Mouse (Mus musculus) limb, embryonic 10.5 days (tissue): ENCODE data around the gene Hes1. TPM values are rescaled to one million over a fixed set of nuclear protein-coding genes. Genes with fewer than 3 reads are reported as not detected.
"Not testable (repeated sequence)": the region's sequence is repeated elsewhere in the genome, so short reads cannot be mapped to it uniquely, and the experiment has no call there.

ENCODE experiments used
- DNase-seq: peaks from one replicate; pipeline ENCODE4 v3.0.0-alpha.2; 2017; ENCODE audit warnings: low spot score
- H3K27ac ChIP-seq: fragments of 300-500 bp; sonication (generic); 2 replicates; pipeline ENCODE4 v1.5.1; 2016; ENCODE audit warnings: mild to moderate bottlenecking
- H3K27me3 ChIP-seq: fragments of 300-500 bp; sonication (generic); 2 replicates; pipeline ENCODE4 v1.6.1; 2016; ENCODE audit warnings: low read depth, mild to moderate bottlenecking; ENCODE audit not compliant: poor library complexity, severe bottlenecking
- H3K36me3 ChIP-seq: fragments of 300-500 bp; sonication (generic); 2 replicates; pipeline ENCODE4 v1.6.1; 2016; ENCODE audit warnings: mild to moderate bottlenecking, moderate library complexity
- H3K4me1 ChIP-seq: fragments of 300-500 bp; sonication (generic); 2 replicates; pipeline ENCODE4 v1.6.1; 2016
- H3K4me3 ChIP-seq: fragments of 300-500 bp; sonication (generic); 2 replicates; pipeline ENCODE4 v1.5.1; 2016; ENCODE audit warnings: mild to moderate bottlenecking, moderate library complexity
- H3K9me3 ChIP-seq: fragments of 300-500 bp; sonication (generic); replicated peaks from 2 replicates; pipeline ENCODE4 v1.6.1; 2016; ENCODE audit warnings: mild to moderate bottlenecking
- WGBS: fragments of 180-500 bp; shearing (Covaris S2); methylation state at CpG from one replicate; pipeline ENCODE4 v1.1.7; 2016; 5-methylcytosine and 5-hydroxymethylcytosine counted together
- polyA plus RNA-seq: library from polyadenylated mRNA; unstranded; fragments of >200 nt; fragmentation: Nextera tagmentation; extraction: Ambion mirVana; gene quantifications from 2 replicates; pipeline ENCODE4 v1.2.1, GENCODE M21; 2016

Hes1 gene
- polyA plus RNA-seq, 1 experiment from 2014 or later: 45.5 TPM

- 75% methylated on average over 3 of the region's 3 CpGs for WGBS
- H3K9me3 ChIP-seq: no peaks in the 10 kb centered on the region
- H3K4me1 ChIP-seq: peaks cover 19% of the 10 kb centered on the region
- H3K36me3 ChIP-seq: no peaks in the 10 kb centered on the region
- no peak for DNase-seq
- H3K27ac ChIP-seq: 0 out of 2 replicates have a peak overlapping the region, but pooled peaks have one; percentile 16
- H3K27me3 ChIP-seq: peaks cover 19% of the 10 kb centered on the region; the same call in 1 of the 2 replicates
- H3K4me3 ChIP-seq: no peak overlapping the region
Observed at GRCm38 (mm10) chr16:30096050-30096449, 31.9 kb downstream of the Hes1 start.

DNA sequence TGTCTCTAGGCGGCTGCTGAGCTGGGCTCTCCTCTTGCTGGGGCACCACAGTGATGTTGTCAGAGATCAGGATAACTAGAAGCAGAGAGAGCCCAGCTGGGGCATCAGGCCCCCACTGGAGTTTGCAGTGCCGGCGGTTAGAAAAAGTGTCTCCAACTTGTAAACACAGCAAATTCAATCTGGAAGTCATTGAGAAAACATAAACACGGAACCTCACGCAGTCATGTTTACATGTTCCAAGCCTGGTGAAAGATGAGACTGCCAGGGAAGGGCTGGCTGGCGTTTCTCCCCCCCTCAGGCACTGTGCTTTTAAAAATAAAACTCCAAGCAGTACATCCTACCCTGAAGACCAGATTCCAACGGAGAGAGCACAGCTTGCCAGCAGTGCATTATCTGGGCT is 32.3 kb downstream of the Hes1 start:
- Histone ChIP-seq H3K9me3 (no peaks in the 10 kb centered on the region), H3K27me3 (peaks cover 19% of the 10 kb centered on the region; the same call in 1 of the 2 replicates), H3K4me1 (peaks cover 19% of the 10 kb centered on the region), H3K4me3 (no peak overlapping the region), H3K36me3 (no peaks in the 10 kb centered on the region), H3K27ac (no peak overlapping the region)
- 8% methylated on average over 7 of the region's 7 CpGs for WGBS
- no peak for DNase-seq

GRCm38 (mm10) chr16:30099124-30099523 is 34.9 kb downstream of the Hes1 start:
- Histone ChIP-seq H3K4me3 (no peak overlapping the region), H3K27me3 (0 out of 2 replicates have a peak, but pooled peaks cover 11% of the 10 kb centered on the region), H3K4me1 (peaks cover 43% of the 10 kb centered on the region), H3K27ac (no peak overlapping the region), H3K36me3 (no peaks in the 10 kb centered on the region), H3K9me3 (no peaks in the 10 kb centered on the region)
- DNase-seq: no peak
- 90% methylated on average over 5 of the region's 5 CpGs for WGBS

DNA sequence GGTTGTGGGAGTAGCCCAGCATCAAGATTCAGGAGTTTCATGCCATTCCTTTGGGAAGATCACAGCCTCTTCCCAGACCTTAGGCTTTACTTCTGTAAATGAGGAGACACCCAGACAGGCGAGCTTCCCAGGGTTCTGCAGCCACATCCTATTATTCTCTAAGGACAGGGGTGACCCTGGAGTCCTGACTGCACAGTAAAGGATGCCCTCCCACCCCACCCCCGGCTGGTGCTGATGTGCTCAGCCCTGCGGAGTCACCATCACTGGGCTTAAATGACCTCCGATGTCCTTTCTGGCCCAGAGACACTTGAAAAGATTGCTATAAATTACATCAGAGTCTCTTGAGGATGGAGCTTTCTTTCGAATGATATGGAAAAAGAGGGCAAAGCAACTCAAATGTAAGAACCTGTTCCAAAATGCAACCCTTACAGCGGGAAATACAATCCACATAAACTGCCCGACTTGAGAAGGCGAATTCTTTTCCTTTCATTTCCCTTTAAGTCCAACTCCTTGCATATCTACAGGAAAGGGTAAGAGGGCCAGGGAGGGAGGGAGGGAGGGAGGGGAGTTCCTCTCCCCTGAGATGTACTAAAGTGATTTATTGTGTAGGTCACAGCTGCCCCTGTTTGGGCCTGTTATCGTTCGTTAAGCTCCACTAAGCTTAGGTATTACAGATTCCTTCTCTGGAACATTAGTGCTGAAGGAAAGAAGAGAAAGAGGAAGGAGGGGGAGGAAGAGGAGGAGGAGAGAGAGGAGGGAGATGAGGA is 38.1 kb downstream of the Hes1 start:
- H3K9me3 ChIP-seq: no peaks in the 10 kb centered on the region
- H3K4me1 ChIP-seq: peaks cover 30% of the 10 kb centered on the region
- WGBS: 13% methylated on average over 10 of the region's 10 CpGs
- H3K36me3 ChIP-seq: no peaks in the 10 kb centered on the region
- 0 out of 2 replicates have a peak, but pooled peaks cover 11% of the 10 kb centered on the region for H3K27me3 ChIP-seq
- H3K4me3 ChIP-seq: no peak overlapping the region
- peak overlapping the region; percentile 75 for H3K27ac ChIP-seq
- DNase-seq: no peak

GRCm38 (mm10) chr16:30102982-30103381 is 38.8 kb downstream of the Hes1 start:
- peak overlapping the region; percentile 10; the same call in 1 of the 2 replicates for H3K4me3 ChIP-seq
- no peak for DNase-seq
- H3K4me1 ChIP-seq: peaks cover 30% of the 10 kb centered on the region
- WGBS: 23% methylated on average over 3 of the region's 3 CpGs
- H3K27ac ChIP-seq: peak overlapping the region; percentile 75
- no peaks in the 10 kb centered on the region for H3K9me3 ChIP-seq
- H3K27me3 ChIP-seq: 0 out of 2 replicates have a peak, but pooled peaks cover 8% of the 10 kb centered on the region
- H3K36me3 ChIP-seq: no peaks in the 10 kb centered on the region

DNA sequence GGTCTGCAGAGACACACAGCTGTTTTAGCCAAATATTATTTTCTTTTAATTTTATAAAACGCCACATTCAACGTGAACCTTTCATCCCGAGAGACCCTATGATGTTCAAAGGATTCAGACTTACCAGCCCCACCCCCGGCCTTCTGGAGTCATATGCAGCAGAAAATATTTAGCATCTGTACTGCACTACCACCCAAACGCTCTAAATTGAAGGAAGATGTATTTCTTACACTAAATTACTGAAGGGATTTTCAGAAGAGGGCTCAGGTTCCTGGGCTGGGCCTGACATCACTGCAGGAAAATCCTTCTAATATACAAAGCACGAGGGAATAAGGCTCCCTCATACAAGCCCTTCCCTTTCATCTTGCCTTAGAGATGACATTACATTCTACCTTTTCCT is 39.3 kb downstream of the Hes1 start:
- 0 out of 2 replicates have a peak, but pooled peaks cover 4% of the 10 kb centered on the region for H3K27me3 ChIP-seq
- no peak for DNase-seq
- H3K9me3 ChIP-seq: no peaks in the 10 kb centered on the region
- WGBS: 50% methylated on average over 6 of the region's 6 CpGs
- no peaks in the 10 kb centered on the region for H3K36me3 ChIP-seq
- peak overlapping the region; percentile 75; the same call in 1 of the 2 replicates for H3K27ac ChIP-seq
- peak overlapping the region; percentile 10; the same call in 1 of the 2 replicates for H3K4me3 ChIP-seq
- H3K4me1 ChIP-seq: peaks cover 30% of the 10 kb centered on the region

GRCm38 (mm10) chr16:30104363-30104762 is 40.2 kb downstream of the Hes1 start:
- Histone ChIP-seq H3K36me3 (no peaks in the 10 kb centered on the region), H3K27ac (no peak overlapping the region), H3K4me1 (peaks cover 30% of the 10 kb centered on the region), H3K4me3 (no peak overlapping the region), H3K27me3 (0 out of 2 replicates have a peak, but pooled peaks cover 4% of the 10 kb centered on the region), H3K9me3 (no peaks in the 10 kb centered on the region)
- WGBS: 83% methylated on average over 3 of the region's 3 CpGs
- no peak for DNase-seq

DNA sequence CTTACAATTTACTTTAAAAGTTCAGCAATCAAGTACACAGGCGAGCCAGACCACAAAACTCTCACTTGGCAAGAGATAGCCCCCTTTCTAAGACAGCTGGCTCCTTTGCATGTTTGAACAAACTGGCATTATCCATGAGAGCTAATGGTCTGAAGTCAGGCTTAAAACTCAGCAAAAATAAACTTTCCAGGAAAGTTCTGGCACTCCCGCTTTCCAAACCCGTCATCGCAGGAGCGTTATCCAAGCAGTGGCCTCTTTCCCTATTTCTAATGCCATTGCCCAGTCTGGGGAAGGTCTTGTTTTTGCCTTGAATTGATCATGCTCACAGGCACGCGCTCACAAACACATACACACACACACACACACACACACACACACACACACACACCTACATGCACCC is 41.3 kb downstream of the Hes1 start:
- no peak for DNase-seq
- Histone ChIP-seq H3K9me3 (no peaks in the 10 kb centered on the region), H3K27me3 (no peaks in the 10 kb centered on the region), H3K4me3 (no peak overlapping the region), H3K27ac (no peak overlapping the region), H3K4me1 (peaks cover 30% of the 10 kb centered on the region), H3K36me3 (no peaks in the 10 kb centered on the region)
- 94% methylated on average over 7 of the region's 7 CpGs for WGBS

- DNase-seq, H3K9me3 ChIP-seq, H3K27me3 ChIP-seq, H3K27ac ChIP-seq, H3K36me3 ChIP-seq, H3K4me3 ChIP-seq: not testable (repeated sequence)
- H3K4me1 ChIP-seq: peaks cover 19% of the 10 kb centered on the region
- WGBS: 89% methylated on average over 11 of the region's 11 CpGs
Observed at GRCm38 (mm10) chr16:30108167-30108566, 44.0 kb downstream of the Hes1 start.

DNA sequence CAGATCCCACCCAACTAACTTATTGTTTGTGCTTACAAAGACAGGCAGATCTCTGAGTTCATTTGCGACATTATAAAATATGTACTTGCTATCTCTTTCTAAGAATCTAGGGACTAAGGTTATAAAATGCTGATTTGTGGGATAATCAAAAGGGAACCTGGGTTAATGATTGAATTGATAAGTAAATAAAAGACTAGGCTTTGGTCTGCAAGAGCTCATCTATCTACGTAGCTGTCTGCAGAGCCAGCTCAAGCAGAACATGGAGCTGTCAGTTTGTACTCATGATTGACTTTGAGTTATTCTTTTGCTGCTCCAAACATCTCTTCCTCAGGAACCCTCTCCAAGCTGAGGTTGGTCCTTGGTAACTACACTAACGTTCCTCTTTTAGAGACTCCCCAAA is 46.3 kb downstream of the Hes1 start:
- Histone ChIP-seq H3K4me3 (no peak overlapping the region), H3K27ac (no peak overlapping the region), H3K4me1 (peaks cover 27% of the 10 kb centered on the region), H3K27me3 (no peaks in the 10 kb centered on the region), H3K9me3 (no peaks in the 10 kb centered on the region), H3K36me3 (no peaks in the 10 kb centered on the region)
- 95% methylated on average over 3 of the region's 3 CpGs for WGBS
- DNase-seq: no peak

GRCm38 (mm10) chr16:30111069-30111468 is 46.9 kb downstream of the Hes1 start:
- no peaks in the 10 kb centered on the region for H3K36me3 ChIP-seq
- no peaks in the 10 kb centered on the region for H3K27me3 ChIP-seq
- no peak overlapping the region for H3K4me3 ChIP-seq
- no peak overlapping the region for H3K27ac ChIP-seq
- peaks cover 33% of the 10 kb centered on the region for H3K4me1 ChIP-seq
- DNase-seq: no peak
- H3K9me3 ChIP-seq: no peaks in the 10 kb centered on the region

DNA sequence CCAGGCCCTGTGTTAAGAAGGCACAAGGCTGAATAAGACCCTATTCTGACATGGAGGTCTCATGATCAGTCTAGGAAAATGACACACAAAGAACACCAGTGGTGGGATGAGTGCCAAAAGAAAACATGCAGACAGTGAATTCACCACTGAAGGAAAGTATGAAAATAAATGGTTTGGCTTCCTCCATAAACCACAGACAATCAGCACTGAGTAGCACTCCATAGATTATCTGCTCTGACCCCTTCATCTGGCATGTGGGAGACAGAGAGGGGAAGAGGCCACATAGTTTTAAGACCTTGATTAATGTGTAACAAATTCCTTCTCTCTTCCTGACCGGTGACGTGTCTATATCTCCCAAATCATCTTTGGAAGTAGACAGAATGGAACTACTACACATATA is 47.4 kb downstream of the Hes1 start:
- no peak overlapping the region for H3K27ac ChIP-seq
- no peak overlapping the region for H3K4me3 ChIP-seq
- H3K27me3 ChIP-seq: no peaks in the 10 kb centered on the region
- DNase-seq: no peak
- H3K4me1 ChIP-seq: peaks cover 38% of the 10 kb centered on the region
- 36% methylated on average over 2 of the region's 2 CpGs for WGBS
- H3K9me3 ChIP-seq: no peaks in the 10 kb centered on the region
- no peaks in the 10 kb centered on the region for H3K36me3 ChIP-seq

DNA sequence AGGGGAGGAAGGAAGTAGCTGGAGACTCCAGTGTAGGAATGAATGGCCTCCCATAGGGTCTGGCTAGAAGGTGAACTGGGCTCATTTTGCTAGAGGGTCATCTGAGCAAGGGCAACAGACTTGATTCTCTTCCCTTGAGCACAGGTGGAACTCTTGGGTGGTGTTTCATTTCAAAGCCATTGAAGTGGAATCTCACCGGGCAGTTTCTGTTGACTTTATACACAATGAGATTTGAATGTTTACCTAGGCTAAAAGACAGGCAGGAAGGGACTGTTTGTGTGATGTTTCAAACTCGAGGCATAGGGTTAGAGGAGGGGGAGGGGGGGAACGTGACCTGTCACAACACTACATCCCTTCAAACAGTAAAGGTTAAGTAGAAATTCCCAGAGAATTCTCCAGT is 49.0 kb downstream of the Hes1 start:
- 16% methylated on average over 3 of the region's 3 CpGs for WGBS
- Histone ChIP-seq H3K27me3 (no peaks in the 10 kb centered on the region), H3K36me3 (no peaks in the 10 kb centered on the region), H3K4me3 (no peak overlapping the region), H3K4me1 (peaks cover 45% of the 10 kb centered on the region), H3K9me3 (no peaks in the 10 kb centered on the region), H3K27ac (no peak overlapping the region)
- DNase-seq: no peak
